Mouse (Mus musculus): ENCODE data around the gene Sh3bp2. TPM values are rescaled to one million over a fixed set of nuclear protein-coding genes. Genes with fewer than 3 reads are reported as not detected.

Gene Sh3bp2
- polyA plus RNA-seq, 1 experiment: 10.2 TPM

GRCm38 (mm10) chr5:34543114-34543513, 17.5 kb downstream of the Sh3bp2 start:
- Histone ChIP-seq H3K27me3 (ENCODE audit: control insufficient read depth, insufficient read depth, insufficient read length) (no peaks in the 10 kb centered on the region), H3K4me3 (ENCODE audit: insufficient read depth, poor library complexity, severe bottlenecking) (no peak overlapping the region)
- no peak for TF ChIP-seq CEBPB (IDR thresholded peaks at IDR 0.05; ENCODE audit: low read depth)
- TF ChIP-seq MYOD1 (IDR thresholded peaks at IDR 0.05; ENCODE audit: control insufficient read depth, insufficient read length, low read depth): no peak
- TF ChIP-seq CTCF (IDR thresholded peaks at IDR 0.05; ENCODE audit: control insufficient read depth, insufficient read depth, insufficient read length): no peak
- TF ChIP-seq USF1 (IDR thresholded peaks at IDR 0.05; ENCODE audit: low read depth): no peak
- TF ChIP-seq MAX (IDR thresholded peaks at IDR 0.05): no peak
- no peak for TF ChIP-seq FOSL1 (IDR thresholded peaks at IDR 0.05; ENCODE audit: insufficient read depth, low read length, poor library complexity, severe bottlenecking)
- TF ChIP-seq MYOG (IDR thresholded peaks at IDR 0.05; ENCODE audit: control insufficient read depth, extremely low read depth, insufficient read length): no peak

GRCm38 (mm10) chr5:34547410-34547809, 21.8 kb downstream of the Sh3bp2 start:
- peaks cover 5% of the 10 kb centered on the region for H3K79me3 ChIP-seq (ENCODE audit: low read depth)
- no peak overlapping the region for H3ac ChIP-seq (ENCODE audit: control insufficient read depth, insufficient read length, low read depth)

More at GRCm38 (mm10) chr5:34543114-34543513, 17.5 kb downstream of the Sh3bp2 start:
- peaks cover 56% of the 10 kb centered on the region for H3K79me2 ChIP-seq (ENCODE audit: control insufficient read depth, insufficient read depth)
- no peak overlapping the region for H3ac ChIP-seq (ENCODE audit: control insufficient read depth, insufficient read length, low read depth)
- peaks cover 9% of the 10 kb centered on the region for H3K79me3 ChIP-seq (ENCODE audit: low read depth)
- H3K36me3 ChIP-seq (ENCODE audit: control insufficient read depth, insufficient read depth): peaks cover 7% of the 10 kb centered on the region

GRCm38 (mm10) chr5:34549135-34549482, 23.5 kb downstream of the Sh3bp2 start:
- Histone ChIP-seq H3K79me2 (ENCODE audit: control insufficient read depth, insufficient read depth) (peaks cover 14% of the 10 kb centered on the region), H3K36me3 (ENCODE audit: control insufficient read depth, insufficient read depth) (peaks cover 14% of the 10 kb centered on the region), H3K79me3 (ENCODE audit: low read depth) (peaks cover 5% of the 10 kb centered on the region), H3K27me3 (ENCODE audit: control insufficient read depth, insufficient read depth, insufficient read length) (no peaks in the 10 kb centered on the region), H3K4me3 (ENCODE audit: insufficient read depth, poor library complexity, severe bottlenecking) (no peak overlapping the region), H3ac (ENCODE audit: control insufficient read depth, insufficient read length, low read depth) (no peak overlapping the region)
- TF ChIP-seq MAX (IDR thresholded peaks at IDR 0.05): no peak

More at GRCm38 (mm10) chr5:34547410-34547809, 21.8 kb downstream of the Sh3bp2 start:
- TF ChIP-seq USF1 (IDR thresholded peaks at IDR 0.05; ENCODE audit: low read depth) (no peak), MYOD1 (IDR thresholded peaks at IDR 0.05; ENCODE audit: control insufficient read depth, insufficient read length, low read depth) (no peak), FOSL1 (IDR thresholded peaks at IDR 0.05; ENCODE audit: insufficient read depth, low read length, poor library complexity, severe bottlenecking) (no peak), MAX (IDR thresholded peaks at IDR 0.05) (no peak)
- H3K79me2 ChIP-seq (ENCODE audit: control insufficient read depth, insufficient read depth): peaks cover 25% of the 10 kb centered on the region
- no peaks in the 10 kb centered on the region for H3K27me3 ChIP-seq (ENCODE audit: control insufficient read depth, insufficient read depth, insufficient read length)
- peaks cover 7% of the 10 kb centered on the region for H3K36me3 ChIP-seq (ENCODE audit: control insufficient read depth, insufficient read depth)
- no peak overlapping the region for H3K4me3 ChIP-seq (ENCODE audit: insufficient read depth, poor library complexity, severe bottlenecking)

- Histone ChIP-seq H3K79me2 (ENCODE audit: control insufficient read depth, insufficient read depth) (peaks cover 10% of the 10 kb centered on the region), H3K79me3 (ENCODE audit: low read depth) (peaks cover 5% of the 10 kb centered on the region), H3K27me3 (ENCODE audit: control insufficient read depth, insufficient read depth, insufficient read length) (no peaks in the 10 kb centered on the region), H3ac (ENCODE audit: control insufficient read depth, insufficient read length, low read depth) (no peak overlapping the region), H3K4me3 (ENCODE audit: insufficient read depth, poor library complexity, severe bottlenecking) (no peak overlapping the region), H3K36me3 (ENCODE audit: control insufficient read depth, insufficient read depth) (peaks cover 16% of the 10 kb centered on the region)
- TF ChIP-seq CTCF (IDR thresholded peaks at IDR 0.05; ENCODE audit: control insufficient read depth, insufficient read depth, insufficient read length): no peak
- no peak for TF ChIP-seq MAX (IDR thresholded peaks at IDR 0.05)
- no peak for TF ChIP-seq MYOD1 (IDR thresholded peaks at IDR 0.05; ENCODE audit: control insufficient read depth, insufficient read length, low read depth)
- no peak for TF ChIP-seq USF1 (IDR thresholded peaks at IDR 0.05; ENCODE audit: low read depth)
- no peak for TF ChIP-seq CEBPB (IDR thresholded peaks at IDR 0.05; ENCODE audit: low read depth)
Measured at GRCm38 (mm10) chr5:34549483-34550221, 24.0 kb downstream of the Sh3bp2 start.

- no peaks in the 10 kb centered on the region for H3K27me3 ChIP-seq (ENCODE audit: control insufficient read depth, insufficient read depth, insufficient read length)
- H3K79me2 ChIP-seq (ENCODE audit: control insufficient read depth, insufficient read depth): peaks cover 10% of the 10 kb centered on the region
- no peak overlapping the region for H3ac ChIP-seq (ENCODE audit: control insufficient read depth, insufficient read length, low read depth)
- TF ChIP-seq MYOG (IDR thresholded peaks at IDR 0.05; ENCODE audit: control insufficient read depth, extremely low read depth, insufficient read length) (no peak), CTCF (IDR thresholded peaks at IDR 0.05; ENCODE audit: control insufficient read depth, insufficient read depth, insufficient read length) (no peak), CEBPB (IDR thresholded peaks at IDR 0.05; ENCODE audit: low read depth) (no peak), MYOD1 (IDR thresholded peaks at IDR 0.05; ENCODE audit: control insufficient read depth, insufficient read length, low read depth) (no peak), FOSL1 (IDR thresholded peaks at IDR 0.05; ENCODE audit: insufficient read depth, low read length, poor library complexity, severe bottlenecking) (no peak), MAX (IDR thresholded peaks at IDR 0.05) (no peak), USF1 (IDR thresholded peaks at IDR 0.05; ENCODE audit: low read depth) (no peak)
- H3K79me3 ChIP-seq (ENCODE audit: low read depth): peaks cover 3% of the 10 kb centered on the region
- peaks cover 11% of the 10 kb centered on the region for H3K36me3 ChIP-seq (ENCODE audit: control insufficient read depth, insufficient read depth)
- H3K4me3 ChIP-seq (ENCODE audit: insufficient read depth, poor library complexity, severe bottlenecking): no peak overlapping the region
Measured at GRCm38 (mm10) chr5:34550251-34550650, 24.6 kb downstream of the Sh3bp2 start.

- Histone ChIP-seq H3K4me3 (ENCODE audit: insufficient read depth, poor library complexity, severe bottlenecking) (no peak overlapping the region), H3K79me2 (ENCODE audit: control insufficient read depth, insufficient read depth) (peaks cover 10% of the 10 kb centered on the region), H3ac (ENCODE audit: control insufficient read depth, insufficient read length, low read depth) (no peak overlapping the region), H3K36me3 (ENCODE audit: control insufficient read depth, insufficient read depth) (peaks cover 15% of the 10 kb centered on the region), H3K27me3 (ENCODE audit: control insufficient read depth, insufficient read depth, insufficient read length) (no peaks in the 10 kb centered on the region), H3K79me3 (ENCODE audit: low read depth) (no peaks in the 10 kb centered on the region)
- TF ChIP-seq MYOD1 (IDR thresholded peaks at IDR 0.05; ENCODE audit: control insufficient read depth, insufficient read length, low read depth) (no peak), USF1 (IDR thresholded peaks at IDR 0.05; ENCODE audit: low read depth) (peak; percentile 41)
Measured at GRCm38 (mm10) chr5:34551821-34552220, 26.2 kb downstream of the Sh3bp2 start.

Data from C2C12 (cell line).